Mouse (Mus musculus) kidney, adult 2 months (tissue): ENCODE data around the gene Ankrd35. TPM values are rescaled to one million over a fixed set of nuclear protein-coding genes. Genes with fewer than 3 reads are reported as not detected.
A peak's percentile ranks its signal among the peaks of the same experiment; 100 is the strongest.

Experiments used
- DNase-seq: peaks from one replicate; pipeline ENCODE4 v3.0.0; 2021
- H3K27ac ChIP-seq: fragments of 200-500 bp; 2 replicates; pipeline ENCODE4 v1.5.1; 2012; ENCODE audit warnings: low read depth, low read length, control low read depth, inconsistent platforms; ENCODE audit not compliant: insufficient read depth
- H3K27me3 ChIP-seq: fragments of 200-500 bp; replicated peaks from 2 replicates; pipeline ENCODE4 v1.6.1; 2012; ENCODE audit warnings: mild to moderate bottlenecking, moderate library complexity, low read length, inconsistent platforms; ENCODE audit not compliant: control insufficient read depth, insufficient read depth
- H3K36me3 ChIP-seq: fragments of 200-500 bp; 2 replicates; pipeline ENCODE4 v1.6.1; 2012; ENCODE audit warnings: mild to moderate bottlenecking, moderate library complexity, low read length, inconsistent platforms; ENCODE audit not compliant: control insufficient read depth, insufficient read depth
- H3K4me1 ChIP-seq: fragments of 200-500 bp; 2 replicates; pipeline ENCODE4 v1.6.1; 2011; ENCODE audit warnings: low read length; ENCODE audit not compliant: control insufficient read depth, insufficient read depth
- H3K4me3 ChIP-seq: fragments of 200-500 bp; 2 replicates; pipeline ENCODE4 v1.5.1; 2011; ENCODE audit warnings: mild to moderate bottlenecking, low read depth, low read length, control low read depth; ENCODE audit not compliant: insufficient read depth
- CTCF ChIP-seq: fragments of 200-500 bp; conservative IDR thresholded peaks from 2 replicates; pipeline ENCODE4 v1.5.1; 2011; ENCODE audit warnings: low read depth, mild to moderate bottlenecking, control low read depth, low read length, moderate library complexity, mixed read lengths; ENCODE audit not compliant: insufficient read depth, insufficient read length
- POLR2A ChIP-seq: fragments of 200-500 bp; IDR thresholded peaks from one replicate; pipeline ENCODE4 v1.6.1; 2011; ENCODE audit warnings: low read depth, low read length, control low read depth
- WGBS: fragments of 180-500 bp; shearing (Covaris S2); methylation state at CpG from one replicate; pipeline ENCODE4 v1.1.7; 2018; 5-methylcytosine and 5-hydroxymethylcytosine counted together
- polyA plus RNA-seq: library from polyadenylated mRNA; depleted of rRNA; stranded (reverse); fragments of >200 nt; gene quantifications from 2 replicates; pipeline ENCODE4 v1.2.3, GENCODE M21; 2012

The Ankrd35 gene
- polyA plus RNA-seq, 1 experiment: 0.45 TPM

- peaks cover 23% of the 10 kb centered on the region for H3K4me1 ChIP-seq
- DNase-seq: peak; percentile 98
- peak within 1 kb of the TSS; percentile 91 for H3K27ac ChIP-seq
- no peaks in the 10 kb centered on the region for H3K27me3 ChIP-seq
- under 1% methylated on average over 52 of the region's 52 CpGs for WGBS
- no peaks in the 10 kb centered on the region; the same call in 1 of the 2 replicates for H3K36me3 ChIP-seq
- peak; percentile 35 for TF ChIP-seq POLR2A
- no peak for TF ChIP-seq CTCF
- H3K4me3 ChIP-seq: peak within 1 kb of the TSS; percentile 92
Measured at GRCm38 (mm10) chr3:96727343-96727827, 57.5 kb downstream of the Ankrd35 start, which contains the start of the genes Polr3c and Rnf115. Gene Polr3c (minus strand): TSS chr3:96727628. Gene Rnf115 (plus strand): TSS chr3:96727664.

GRCm38 (mm10) chr3:96727828-96728633 is 58.1 kb downstream of the Ankrd35 start:
- no peak for TF ChIP-seq CTCF
- no peak for TF ChIP-seq POLR2A
- peak overlapping the region; percentile 91 for H3K27ac ChIP-seq
- H3K4me1 ChIP-seq: peaks cover 23% of the 10 kb centered on the region
- no peaks in the 10 kb centered on the region for H3K27me3 ChIP-seq
- WGBS: under 1% methylated on average over 42 of the region's 42 CpGs
- H3K4me3 ChIP-seq: peak overlapping the region; percentile 92
- DNase-seq: peak; percentile 34
- no peaks in the 10 kb centered on the region; the same call in 1 of the 2 replicates for H3K36me3 ChIP-seq

- H3K27me3 ChIP-seq: no peaks in the 10 kb centered on the region
- H3K4me3 ChIP-seq: peak overlapping the region; percentile 92
- H3K36me3 ChIP-seq: no peaks in the 10 kb centered on the region; the same call in 1 of the 2 replicates
- TF ChIP-seq POLR2A (no peak), CTCF (no peak)
- peak overlapping the region; percentile 91 for H3K27ac ChIP-seq
- peaks cover 23% of the 10 kb centered on the region for H3K4me1 ChIP-seq
- no peak for DNase-seq
- WGBS: 37% methylated on average over 7 of the region's 7 CpGs
Measured at GRCm38 (mm10) chr3:96728634-96729402, 58.9 kb downstream of the Ankrd35 start.

- no peak for DNase-seq
- TF ChIP-seq POLR2A: no peak
- no peak for TF ChIP-seq CTCF
- Histone ChIP-seq H3K27me3 (no peaks in the 10 kb centered on the region), H3K4me3 (no peak overlapping the region), H3K36me3 (no peaks in the 10 kb centered on the region; the same call in 1 of the 2 replicates), H3K27ac (no peak overlapping the region), H3K4me1 (peaks cover 23% of the 10 kb centered on the region)
- 54% methylated on average over 3 of the region's 3 CpGs for WGBS
Measured at GRCm38 (mm10) chr3:96729403-96729784, 59.5 kb downstream of the Ankrd35 start.

- Histone ChIP-seq H3K36me3 (no peaks in the 10 kb centered on the region; the same call in 1 of the 2 replicates), H3K27ac (no peak overlapping the region), H3K27me3 (no peaks in the 10 kb centered on the region), H3K4me1 (peaks cover 23% of the 10 kb centered on the region), H3K4me3 (no peak overlapping the region)
- DNase-seq: no peak
- TF ChIP-seq CTCF (no peak), POLR2A (no peak)
- WGBS: 61% methylated on average over 5 of the region's 5 CpGs
Measured at GRCm38 (mm10) chr3:96730785-96731184, 60.9 kb downstream of the Ankrd35 start.

GRCm38 (mm10) chr3:96733984-96734383 is 64.1 kb downstream of the Ankrd35 start:
- peaks cover 27% of the 10 kb centered on the region for H3K4me1 ChIP-seq
- H3K27me3 ChIP-seq: no peaks in the 10 kb centered on the region
- H3K36me3 ChIP-seq: no peaks in the 10 kb centered on the region; the same call in 1 of the 2 replicates
- TF ChIP-seq POLR2A: no peak
- TF ChIP-seq CTCF: no peak
- no peak overlapping the region for H3K27ac ChIP-seq
- 100% methylated on average over 1 of the region's 1 CpGs for WGBS
- no peak overlapping the region for H3K4me3 ChIP-seq
- no peak for DNase-seq

GRCm38 (mm10) chr3:96735200-96735599 is 65.3 kb downstream of the Ankrd35 start:
- Histone ChIP-seq H3K36me3 (no peaks in the 10 kb centered on the region), H3K4me3 (no peak overlapping the region), H3K27me3 (no peaks in the 10 kb centered on the region), H3K4me1 (peaks cover 21% of the 10 kb centered on the region), H3K27ac (no peak overlapping the region)
- no peak for TF ChIP-seq CTCF
- TF ChIP-seq POLR2A: no peak
- 88% methylated on average over 2 of the region's 2 CpGs for WGBS
- DNase-seq: no peak
